In the genomic region with DNA sequence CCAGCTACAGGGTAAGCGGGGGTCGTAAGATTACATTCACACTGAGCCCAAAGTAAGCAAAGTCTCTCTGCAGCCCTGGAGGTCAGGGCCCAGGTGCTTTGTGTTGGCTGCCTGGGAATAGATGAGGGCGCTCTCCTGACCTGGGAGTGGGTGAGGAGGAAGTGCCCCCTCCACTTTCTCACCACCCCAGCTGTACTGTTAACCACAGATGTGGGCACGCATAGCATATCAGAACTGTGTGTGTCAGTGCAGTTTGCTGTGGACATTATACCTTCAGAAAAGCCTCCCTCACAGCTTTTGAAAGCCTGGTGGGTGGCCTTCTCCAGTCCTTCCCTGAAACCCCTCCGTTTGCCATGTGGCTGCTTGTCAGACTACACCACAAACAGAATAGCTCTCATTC, we compare ENCODE assay signal across 27 mouse cellular contexts. TPM values are rescaled to one million over a fixed set of nuclear protein-coding genes. Genes with fewer than 3 reads are reported as not detected.
DNase-seq lines count a peak whose midpoint lies in the region; ATAC-seq lines count a peak whose summit lies in the region.
"Had no signal": no experiment of that assay in that cellular context is flagged by ENCODE, and none has a peak within 500 bp of the region (broad histone marks: within the 10 kb centered on the region; RNA-seq: fewer than 3 reads in every experiment).

No protein-coding gene starts in this region.

- peaks cover 31% of the 10 kb centered on the region for H3K36me3 ChIP-seq in forebrain, embryonic 14.5 days (ENCODE audit: control insufficient read depth, insufficient read depth, low read length)
- H3K36me3 ChIP-seq in forebrain, embryonic 11.5 days (ENCODE audit: control insufficient read depth, insufficient read depth, low read length) = no peaks in the 10 kb centered on the region; the same call in 1 of the 2 replicates

- H3K4me1 ChIP-seq in forebrain, embryonic 14.5 days (ENCODE audit: control insufficient read depth, insufficient read depth, low read length) = peaks cover 4% of the 10 kb centered on the region
- peaks cover 3% of the 10 kb centered on the region; the same call in 1 of the 2 replicates for H3K4me1 ChIP-seq in forebrain, embryonic 11.5 days (replicated peaks; ENCODE audit: control insufficient read depth, insufficient read depth, low read length)

- WGBS in forebrain, embryonic 14.5 days = 67% methylated on average over 5 of the region's 5 CpGs
- WGBS in forebrain, embryonic 11.5 days = 90% methylated on average over 5 of the region's 5 CpGs

- H3K4me3 ChIP-seq in forebrain, embryonic 14.5 days (ENCODE audit: low read depth, low read length) = no peak overlapping the region
- no peak overlapping the region for H3K4me3 ChIP-seq in forebrain, embryonic 11.5 days (ENCODE audit: low read depth, low read length)
- H3K4me3 ChIP-seq: embryonic facial prominence, embryonic 12.5 days; erythroblast, embryonic 14.5 days; heart, embryonic 15.5 days; hindbrain, embryonic 10.5 days; midbrain, embryonic 10.5 days had no signal

- no peaks in the 10 kb centered on the region for H3K27me3 ChIP-seq in forebrain, embryonic 14.5 days (replicated peaks; ENCODE audit: control insufficient read depth, insufficient read depth, low read length)
- H3K27me3 ChIP-seq in forebrain, embryonic 11.5 days (ENCODE audit: control insufficient read depth, insufficient read depth, low read length) = no peaks in the 10 kb centered on the region
- H3K27me3 ChIP-seq: embryonic facial prominence, embryonic 12.5 days; heart, embryonic 15.5 days had no signal

- no peak overlapping the region for H3K27ac ChIP-seq in forebrain, embryonic 14.5 days (ENCODE audit: low read depth, low read length)
- no peak overlapping the region for H3K27ac ChIP-seq in forebrain, embryonic 11.5 days (ENCODE audit: low read depth, low read length)
- H3K27ac ChIP-seq: embryonic facial prominence, embryonic 12.5 days; heart, embryonic 15.5 days; midbrain, embryonic 10.5 days had no signal

- H3K9ac ChIP-seq in forebrain, embryonic 14.5 days (ENCODE audit: low read length) = no peak overlapping the region
- H3K9ac ChIP-seq in forebrain, embryonic 11.5 days (ENCODE audit: low read length) = no peak overlapping the region
- H3K9ac ChIP-seq: embryonic facial prominence, embryonic 12.5 days; heart, embryonic 15.5 days; lung, embryonic 14.5 days had no signal

- DNase-seq in forebrain, embryonic 14.5 days (ENCODE audit: low spot score) = no peak
- no peak for DNase-seq in forebrain, embryonic 11.5 days (ENCODE audit: low spot score)
- peak; percentile 13 to 23 for DNase-seq in B cell, adult 2 months
- peak; percentile 64 for DNase-seq in thymus, postnatal 0 days (ENCODE audit: low spot score)
- DNase-seq in MN1 (ENCODE audit: low spot score) = no peak
- no peak for DNase-seq in neural tube, embryonic 10.5 days (ENCODE audit: extremely low spot score, low spot score)
- no peak for DNase-seq in layer of hippocampus, postnatal 36 days
- DNase-seq: cerebellum, adult 18-20 months; gastrocnemius, postnatal 14 days; kidney, adult 2 months; kidney, postnatal 25 days; lung, embryonic 14.5 days; lung, postnatal 36 days had no signal

- no peak overlapping the region for H3K4me2 ChIP-seq in forebrain, embryonic 14.5 days (ENCODE audit: low read length)
- H3K4me2 ChIP-seq in forebrain, embryonic 11.5 days (ENCODE audit: low read depth, low read length, severe bottlenecking) = no peak overlapping the region
- H3K4me2 ChIP-seq: embryonic facial prominence, embryonic 12.5 days; heart, embryonic 15.5 days; lung, embryonic 14.5 days had no signal

- peak; percentile 49; the same call in 1 of the 2 replicates for ATAC-seq in forebrain, embryonic 14.5 days
- ATAC-seq in forebrain, embryonic 11.5 days (replicated peaks; ENCODE audit: low FRiP score) = no peak
- peak; percentile 38 to 39; a peak in 3 of 4 replicates for ATAC-seq in hematopoietic stem cell, adult 5-6 weeks (replicated peaks in 1 of 2; ENCODE audit: insufficient read depth in 1 of 2, low FRiP score in 2 of 2, low TSS enrichment in 1 of 2, low read depth in 1 of 2, poor library complexity in 2 of 2, severe bottlenecking in 2 of 2)

- no peaks in the 10 kb centered on the region for H3K9me3 ChIP-seq in forebrain, embryonic 14.5 days (replicated peaks; ENCODE audit: control insufficient read depth, low read length)
- H3K9me3 ChIP-seq in forebrain, embryonic 11.5 days (ENCODE audit: control insufficient read depth, low read length) = no peaks in the 10 kb centered on the region
- H3K9me3 ChIP-seq: embryonic facial prominence, embryonic 12.5 days; G1E; heart, embryonic 15.5 days; hindbrain, embryonic 10.5 days; midbrain, embryonic 10.5 days had no signal

RNA-seq across cellular contexts. Expression of a gene that starts 30.3 kb away (rescaled TPM):
- 89.7 and 96.7 TPM in 2 replicates for polyA plus RNA-seq in forebrain, embryonic 14.5 days (2014; fragmentation: Nextera tagmentation; extraction: Ambion mirVana)
- polyA plus RNA-seq in forebrain, embryonic 11.5 days (2014; fragmentation: Nextera tagmentation; extraction: Ambion mirVana) = 112 and 124 TPM in 2 replicates
- 50.9 and 51.8 TPM in 2 replicates for total RNA-seq in hematopoietic stem cell, adult 5-6 weeks (2017)
- 57.4 and 61.8 TPM in 2 replicates for polyA plus RNA-seq in thymus, postnatal 0 days (2015; fragmentation: Nextera tagmentation; extraction: Ambion mirVana)
- total RNA-seq in layer of hippocampus, postnatal 36 days (2021) = 10 to 100 TPM; 47.4 to 47.9 TPM

RNA-seq across cellular contexts. Expression of a gene that starts 30.4 kb away (rescaled TPM):
- 1.9 and 2.4 TPM in 2 replicates for polyA plus RNA-seq in forebrain, embryonic 14.5 days (2014; fragmentation: Nextera tagmentation; extraction: Ambion mirVana)
- polyA plus RNA-seq in forebrain, embryonic 11.5 days (2014; fragmentation: Nextera tagmentation; extraction: Ambion mirVana) = 3.5 and 5.0 TPM in 2 replicates
- 9.5 and 11.9 TPM in 2 replicates for total RNA-seq in hematopoietic stem cell, adult 5-6 weeks (2017)
- 2.0 and 3.0 TPM in 2 replicates for polyA plus RNA-seq in thymus, postnatal 0 days (2015; fragmentation: Nextera tagmentation; extraction: Ambion mirVana)
- total RNA-seq in layer of hippocampus, postnatal 36 days (2021) = 1 to 10 TPM; 3.4 to 5.0 TPM

RNA-seq across cellular contexts. Expression of a gene that starts 32.1 kb away (rescaled TPM):
- 0.25 TPM in 1 of 2 replicates, not detected in the other for polyA plus RNA-seq in forebrain, embryonic 14.5 days (2014; fragmentation: Nextera tagmentation; extraction: Ambion mirVana)
- 0.55 and 0.71 TPM in 2 replicates for polyA plus RNA-seq in forebrain, embryonic 11.5 days (2014; fragmentation: Nextera tagmentation; extraction: Ambion mirVana)
- total RNA-seq in hematopoietic stem cell, adult 5-6 weeks (2017) = not detected in 2 replicates
- 0.62 and 1.2 TPM in 2 replicates for polyA plus RNA-seq in thymus, postnatal 0 days (2015; fragmentation: Nextera tagmentation; extraction: Ambion mirVana)
- total RNA-seq in layer of hippocampus, postnatal 36 days (2021) = not detected
- total RNA-seq: gastrocnemius, postnatal 14 days; heart, adult 8-10 months; monocyte, adult 5-6 weeks had no signal
- polyA plus RNA-seq: erythroblast, embryonic 14.5 days; G1E had no signal

RNA-seq across cellular contexts. Expression of a gene that starts 34.7 kb away (rescaled TPM):
- polyA plus RNA-seq in forebrain, embryonic 14.5 days (2014; fragmentation: Nextera tagmentation; extraction: Ambion mirVana) = 18.4 and 21.3 TPM in 2 replicates
- 20.9 and 21.9 TPM in 2 replicates for polyA plus RNA-seq in forebrain, embryonic 11.5 days (2014; fragmentation: Nextera tagmentation; extraction: Ambion mirVana)
- 5.8 and 7.8 TPM in 2 replicates for total RNA-seq in hematopoietic stem cell, adult 5-6 weeks (2017)
- polyA plus RNA-seq in thymus, postnatal 0 days (2015; fragmentation: Nextera tagmentation; extraction: Ambion mirVana) = 10.7 and 13.8 TPM in 2 replicates
- total RNA-seq in layer of hippocampus, postnatal 36 days (2021) = 10 to 100 TPM; 42.7 to 45.8 TPM

RNA-seq across cellular contexts. Expression of a gene that starts 34.9 kb away (rescaled TPM):
- polyA plus RNA-seq in forebrain, embryonic 14.5 days (2014; fragmentation: Nextera tagmentation; extraction: Ambion mirVana) = not detected in 2 replicates
- polyA plus RNA-seq in forebrain, embryonic 11.5 days (2014; fragmentation: Nextera tagmentation; extraction: Ambion mirVana) = not detected in 2 replicates
- 0.31 TPM in 1 of 2 replicates, not detected in the other for total RNA-seq in hematopoietic stem cell, adult 5-6 weeks (2017)
- not detected in 2 replicates for polyA plus RNA-seq in thymus, postnatal 0 days (2015; fragmentation: Nextera tagmentation; extraction: Ambion mirVana)
- not detected for total RNA-seq in layer of hippocampus, postnatal 36 days (2021)
- total RNA-seq: adrenal gland, postnatal 4 days; gastrocnemius, postnatal 14 days; heart, adult 8-10 months; monocyte, adult 5-6 weeks had no signal
- polyA plus RNA-seq: cortical plate, adult 2 months; embryonic facial prominence, embryonic 12.5 days; erythroblast, embryonic 14.5 days; G1E; heart, embryonic 15.5 days; hindbrain, embryonic 10.5 days; kidney, adult 2 months; limb, embryonic 11.5 days; lung, embryonic 14.5 days; midbrain, embryonic 10.5 days; neural tube, embryonic 14.5 days; stomach, embryonic 14.5 days had no signal

Comparison
In these comparisons a context has a peak if more than half of its experiments do, and no peak if none do; other contexts are left out.
1. DNase-seq: peak in B cell, adult 2 months (2 of 2) and thymus, postnatal 0 days (single experiment); none in forebrain, embryonic 14.5 days (single experiment), forebrain, embryonic 11.5 days (single experiment), MN1 (single experiment), neural tube, embryonic 10.5 days (single experiment) and layer of hippocampus, postnatal 36 days (0 of 2).